Mouse (Mus musculus) right cerebral cortex, adult 2 months (tissue): ENCODE results near the gene Gng10.

Source experiments
- DNase-seq, 2 experiments: peaks; one replicate each; pipeline ENCODE4 v3.0.0; 2021 to 2022; ENCODE audit warnings: low spot score in 2 of 2

Gene Gng10

GRCm38 (mm10) chr4:59034918-59035785 lies at the start of gene Gng10:
Gene Gng10 (plus strand): TSS chr4:59035088.
- DNase-seq: peak; percentile 56 to 72

- DNase-seq: peak; percentile 82 to 83
Observed at GRCm38 (mm10) chr4:58985157-58985648, 49.7 kb upstream of the Gng10 start.

GRCm38 (mm10) chr4:58986540-58987190 lies 48.2 kb upstream of the Gng10 start, which contains the start of gene Ptgr1:
Gene Ptgr1 (minus strand): TSS chr4:58987119.
- DNase-seq: peak; percentile 80 to 84

DNA sequence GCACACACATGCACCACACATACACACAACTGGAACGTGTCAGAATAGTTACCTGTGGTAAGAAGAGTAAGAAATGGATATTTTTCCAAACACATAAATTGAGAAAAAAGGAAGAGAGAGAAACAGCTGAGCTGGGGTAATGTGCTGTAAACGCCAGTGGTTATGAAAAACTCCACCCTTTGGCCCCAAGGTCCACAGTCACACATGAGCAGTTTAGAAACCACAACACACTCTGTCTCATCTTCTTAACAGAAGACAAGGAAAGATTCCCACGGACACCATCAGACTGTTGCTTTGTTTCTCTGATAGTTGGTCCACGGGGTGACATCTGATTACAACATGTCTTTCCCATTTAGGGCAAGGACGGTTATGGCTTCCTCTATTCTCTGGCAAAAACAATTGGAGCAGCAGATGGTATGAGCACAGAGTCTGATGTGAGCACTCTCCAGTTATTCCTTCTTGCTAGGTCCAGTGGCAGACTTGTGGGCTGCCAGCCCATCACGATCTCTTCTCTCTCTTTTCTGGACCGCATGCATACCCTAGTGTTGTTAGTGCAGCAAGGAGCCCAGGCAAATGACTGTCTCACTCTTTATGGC lies 45.5 kb upstream of the Gng10 start:
- DNase-seq: no peak

GRCm38 (mm10) chr4:58990609-58991434 lies 44.1 kb upstream of the Gng10 start:
- no peak for DNase-seq

GRCm38 (mm10) chr4:58992195-58992594 lies 42.7 kb upstream of the Gng10 start:
- no peak for DNase-seq

DNA sequence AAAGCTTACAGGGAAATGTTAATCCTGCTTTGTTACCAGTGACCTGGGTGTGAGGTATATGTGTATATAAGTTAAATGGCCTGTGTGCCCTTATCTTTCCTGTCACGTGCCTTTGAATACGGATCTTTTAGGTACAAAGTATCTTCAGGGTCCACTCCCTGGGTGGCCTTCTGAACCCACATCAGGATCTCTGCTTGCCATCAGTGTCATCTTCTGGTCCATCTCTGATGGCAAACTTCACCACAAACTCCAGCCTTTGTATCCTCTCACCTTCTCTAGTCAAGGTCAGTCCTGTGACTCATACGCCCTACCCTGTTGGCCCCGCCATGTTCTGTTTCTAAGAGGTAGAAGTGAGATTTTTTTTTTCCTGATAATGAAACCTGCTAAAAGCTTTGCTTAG lies 40.1 kb upstream of the Gng10 start, which contains the start of gene Dnajc25:
Gene Dnajc25 (plus strand): TSS at position 301 of the 400 bp plus-strand sequence.
- no peak for DNase-seq

DNA sequence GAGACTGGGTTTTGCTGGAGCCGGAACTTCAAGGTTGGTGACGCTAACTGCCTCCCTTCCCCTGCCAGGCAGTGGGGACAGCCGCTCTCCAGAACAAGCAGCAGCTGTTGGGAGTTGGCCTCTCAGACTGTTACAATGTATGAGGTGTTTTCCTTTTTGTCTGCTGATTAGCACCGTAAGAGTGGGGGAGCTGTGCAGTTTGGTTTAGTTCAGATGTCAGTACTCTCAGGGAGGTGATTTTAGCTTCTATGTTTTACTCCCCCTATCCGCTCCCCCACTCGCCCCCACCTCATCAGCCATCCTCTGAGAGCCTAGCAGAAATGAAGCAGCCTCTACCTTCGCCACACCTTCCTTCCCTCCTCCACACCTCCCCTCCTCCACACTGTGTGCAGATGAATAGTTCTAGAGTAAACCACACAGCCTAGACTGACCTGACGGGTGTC lies 39.6 kb upstream of the Gng10 start:
- DNase-seq: no peak

DNA sequence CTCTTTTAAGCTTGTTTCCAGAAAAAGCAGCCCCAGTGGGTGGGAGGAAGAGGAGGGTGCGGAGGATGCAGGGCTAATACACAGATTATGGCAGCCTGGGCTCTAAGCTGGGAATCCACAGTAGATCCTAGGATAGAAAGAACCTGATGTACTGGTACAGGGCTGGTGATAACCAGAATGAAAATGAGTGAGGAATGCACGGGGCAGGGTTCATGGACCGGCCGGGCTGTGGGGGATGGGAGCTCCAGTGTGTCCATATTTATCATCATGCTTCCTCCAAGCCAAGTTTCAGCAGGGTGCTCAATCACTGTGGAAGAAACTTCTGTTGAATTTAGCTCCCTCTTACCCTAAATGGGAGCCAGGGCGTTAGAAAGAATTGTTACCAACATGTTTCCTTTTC lies 37.8 kb upstream of the Gng10 start:
- no peak for DNase-seq

- DNase-seq: no peak
Observed at GRCm38 (mm10) chr4:58998688-58999087, 36.2 kb upstream of the Gng10 start.

GRCm38 (mm10) chr4:58999686-59000085 lies 35.2 kb upstream of the Gng10 start:
- DNase-seq: peak; percentile 83 to 87

- DNase-seq: no peak
Observed at GRCm38 (mm10) chr4:59000614-59001013, 34.3 kb upstream of the Gng10 start.

GRCm38 (mm10) chr4:59002948-59003805 lies 31.7 kb upstream of the Gng10 start, which contains the start of gene Gm20503:
Gene Gm20503 (plus strand): TSS chr4:59003210.
- DNase-seq: peak; percentile 87 to 91

DNA sequence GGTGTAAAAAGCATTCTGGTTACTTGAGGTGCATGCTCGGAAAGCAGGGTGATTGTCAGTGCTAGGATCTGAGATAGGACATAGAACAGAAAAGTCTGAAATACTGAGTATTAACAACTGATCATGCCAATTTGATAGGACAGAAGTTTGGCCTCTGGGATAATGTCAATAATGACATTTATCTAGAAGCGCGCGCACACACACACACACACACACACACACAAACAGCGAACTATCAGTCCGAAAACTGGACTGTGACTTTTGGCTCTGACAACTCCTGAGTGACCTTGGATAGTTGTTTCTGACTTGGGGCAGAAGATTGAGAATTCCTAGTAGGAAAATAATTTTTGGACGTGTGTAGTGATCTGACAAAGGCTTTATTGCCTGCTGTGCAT lies 31.1 kb upstream of the Gng10 start:
- no peak for DNase-seq

- DNase-seq: no peak
Observed at GRCm38 (mm10) chr4:59006211-59006610, 28.7 kb upstream of the Gng10 start.

DNA sequence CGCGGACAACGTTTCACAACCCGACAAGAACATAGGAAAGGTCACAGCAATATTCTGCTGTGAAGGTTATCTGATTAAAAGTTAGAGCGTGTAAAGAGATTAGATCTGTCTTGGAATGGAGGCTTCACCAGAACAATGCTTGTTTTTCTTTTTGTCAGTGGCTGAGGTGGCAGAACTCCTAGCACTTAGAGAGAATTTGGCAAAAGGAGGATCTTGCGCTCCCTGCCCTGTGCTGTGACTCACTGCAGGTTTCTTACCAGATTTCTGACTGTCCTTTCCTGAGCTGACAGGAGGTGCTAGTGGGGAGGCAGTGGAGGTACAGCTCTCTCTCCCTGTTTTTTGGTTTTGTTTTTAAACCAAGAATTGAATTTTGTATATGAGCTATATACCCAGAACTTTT lies 27.9 kb upstream of the Gng10 start:
- no peak for DNase-seq

DNA sequence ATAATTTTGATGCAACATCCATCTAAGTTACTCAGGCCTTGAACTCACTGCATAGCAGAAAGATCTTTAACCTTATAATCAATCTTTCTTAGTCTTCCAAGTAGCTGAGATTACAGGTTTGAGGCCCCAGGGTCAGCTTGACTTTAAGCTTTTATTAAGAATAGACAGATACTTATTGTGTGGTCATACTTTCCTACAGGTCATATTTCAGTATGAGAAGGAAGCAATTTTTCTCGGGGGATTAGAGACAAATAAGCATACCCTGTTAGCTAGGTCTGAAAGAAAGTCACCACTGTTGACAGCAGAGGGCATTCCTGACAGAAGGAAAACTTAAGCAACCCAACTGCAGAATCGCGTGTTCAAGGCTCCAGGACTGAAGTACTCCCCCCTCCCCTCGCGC lies 26.9 kb upstream of the Gng10 start:
- DNase-seq: no peak

- DNase-seq: no peak
Observed at GRCm38 (mm10) chr4:59009186-59009585, 25.7 kb upstream of the Gng10 start.

- DNase-seq: no peak
Observed at GRCm38 (mm10) chr4:59009696-59010095, 25.2 kb upstream of the Gng10 start.

DNA sequence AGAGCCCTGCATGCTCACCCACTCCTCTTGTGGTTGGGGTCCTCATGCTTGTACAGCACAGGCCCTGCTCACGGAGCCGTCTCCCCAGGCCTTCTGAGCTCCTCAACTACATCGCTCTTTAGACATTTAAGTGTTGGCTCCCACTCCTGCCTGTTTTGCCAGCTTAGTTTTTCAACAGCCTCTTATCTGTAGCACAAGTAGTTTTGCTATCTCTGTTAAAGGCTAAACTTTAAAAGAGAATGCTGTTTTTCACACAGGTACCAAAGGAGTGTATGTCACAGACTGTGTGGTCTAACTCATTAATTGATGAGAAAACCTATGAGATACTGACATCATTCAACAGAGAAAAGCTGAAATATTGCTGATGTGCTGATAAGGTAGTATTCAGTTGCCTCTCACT lies 23.4 kb upstream of the Gng10 start:
- no peak for DNase-seq
